Mouse (Mus musculus): ENCODE measurements at regions not wholly inside any gene's neighbourhood (a gene's known extent, or its start where the extent isn't known, plus 50 kb on each side); places are given as distances from the start of the nearest gene placed in this dataset.

GRCm38 (mm10) chr16:87067981-87068380 is 286.0 kb upstream of the N6amt1 start:
- TF ChIP-seq CTCF (IDR thresholded peaks at IDR 0.05; ENCODE audit: borderline replicate concordance, extremely low read depth, insufficient read depth, insufficient read length) = no peak
- no peak for TF ChIP-seq POLR2A (IDR thresholded peaks at IDR 0.05; ENCODE audit: borderline replicate concordance, extremely low read depth, insufficient read depth, insufficient read length, poor library complexity, severe bottlenecking)

Data from brain, embryonic 14.5 days (tissue).